Mouse (Mus musculus) adrenal gland, postnatal 36 days (tissue): ENCODE data around the gene Adarb1. TPM values are rescaled to one million over a fixed set of nuclear protein-coding genes. Genes with fewer than 3 reads are reported as not detected.
"Not testable (repeated sequence)": the region's sequence is repeated elsewhere in the genome, so short reads cannot be mapped to it uniquely, and the experiment has no call there.

Experiments
- DNase-seq, 2 experiments: peaks; one replicate each; pipeline ENCODE4 v3.0.0; 2021; ENCODE audit warnings: mixed read lengths in 1 of 2
- total RNA-seq, 2 experiments: library from RNA; stranded (reverse); gene quantifications; 2 replicates each; pipeline ENCODE4 v1.2.3; 2021

Gene Adarb1
- total RNA-seq, 2 experiments from 2014 or later: 10.8 to 68.2 TPM

DNA sequence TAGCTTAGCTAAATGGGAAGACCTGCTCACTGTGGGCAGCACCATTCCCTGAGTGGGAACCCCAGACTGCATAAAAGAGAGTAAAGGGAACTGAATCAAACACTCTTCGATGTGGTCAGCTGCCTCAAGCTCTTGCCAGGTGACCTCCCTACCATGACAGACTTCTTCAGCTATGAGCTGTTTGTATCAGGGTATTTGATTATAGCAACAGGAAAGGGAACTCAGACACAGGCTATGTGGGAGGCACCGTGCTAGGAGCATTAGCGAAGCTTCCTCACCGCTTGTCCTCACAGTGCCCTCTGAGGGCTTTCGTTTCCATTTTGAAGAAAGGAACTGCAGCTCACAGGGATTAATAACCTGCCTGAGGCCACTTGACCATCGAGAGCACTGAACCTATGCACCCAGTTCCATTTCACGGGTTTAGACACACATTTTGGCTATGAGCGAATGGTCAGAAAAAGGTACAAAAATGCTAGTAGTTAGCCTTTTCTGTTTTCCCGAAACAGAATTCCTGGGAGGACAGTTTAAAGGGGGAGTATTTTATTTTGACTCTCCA lies 103.3 kb downstream of the Adarb1 start:
- DNase-seq: no peak

DNA sequence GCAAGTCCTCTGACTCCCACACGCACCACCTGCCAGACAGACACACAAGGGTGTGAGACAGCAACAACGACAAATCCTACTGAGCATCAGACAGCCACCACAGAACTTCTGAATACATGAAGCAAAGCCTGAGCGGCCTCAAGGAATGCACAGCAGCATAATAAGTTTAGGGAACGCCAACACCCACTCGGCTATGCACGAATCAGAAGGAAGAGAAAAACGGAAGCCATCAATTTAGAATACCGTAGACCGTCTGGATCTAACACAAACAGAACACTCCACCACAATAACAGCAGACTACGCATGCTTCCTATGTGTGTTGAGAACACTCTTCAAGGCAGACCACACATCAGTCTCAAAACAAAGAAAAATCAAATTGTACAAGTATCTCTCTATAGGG lies 109.1 kb downstream of the Adarb1 start:
- DNase-seq: no peak

GRCm38 (mm10) chr10:77305766-77306165 lies 112.3 kb downstream of the Adarb1 start:
- DNase-seq: no peak

DNA sequence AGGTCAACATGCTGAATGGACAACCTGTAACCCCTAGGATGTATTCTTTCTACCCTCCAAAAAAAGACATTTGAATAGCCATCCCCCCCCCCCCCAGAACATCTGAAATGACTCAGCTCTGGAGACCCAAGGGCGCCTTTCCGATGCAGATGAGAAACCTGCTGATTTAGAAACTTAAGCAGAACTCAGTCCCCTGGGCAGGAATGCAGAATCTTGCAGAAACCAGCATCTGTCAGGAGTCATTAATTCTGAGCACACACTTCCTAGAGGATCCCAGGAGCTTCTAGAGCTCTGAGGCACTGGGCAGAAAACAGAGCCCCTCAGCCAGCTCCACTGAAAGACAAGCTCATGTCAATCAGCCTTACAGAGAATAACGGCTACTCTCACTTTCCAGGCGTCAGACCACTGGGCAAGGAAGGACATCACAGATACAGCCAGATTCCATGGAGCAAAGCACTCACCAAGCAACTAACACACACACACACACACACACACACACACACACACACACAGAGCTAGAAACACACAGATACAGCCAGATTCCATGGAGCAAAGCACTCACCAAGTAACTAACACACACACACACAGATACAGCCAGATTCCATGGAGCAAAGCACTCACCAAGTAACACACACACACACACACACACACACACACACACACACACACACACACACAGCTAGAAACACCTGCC lies 113.1 kb downstream of the Adarb1 start:
- DNase-seq: no peak

DNA sequence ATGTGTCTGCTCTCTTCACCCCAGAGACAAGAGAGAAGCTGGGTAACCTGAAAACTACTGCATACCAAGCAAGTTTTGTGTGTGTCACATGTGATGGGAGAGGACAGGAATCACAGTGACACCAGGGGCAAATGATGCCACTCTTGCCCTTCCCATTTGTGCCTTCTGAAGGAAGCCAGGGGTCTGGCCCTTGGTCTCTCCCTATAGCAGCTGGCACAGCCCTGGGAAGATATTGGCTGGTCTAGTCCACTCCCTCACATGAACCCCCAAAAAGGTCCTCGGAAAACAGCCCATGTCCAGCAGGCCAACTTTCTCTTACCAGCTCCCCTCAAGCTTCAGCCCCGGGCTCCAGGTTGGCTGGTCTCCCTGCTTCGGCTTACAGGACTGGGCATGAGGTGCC lies 113.7 kb downstream of the Adarb1 start:
- no peak for DNase-seq

DNA sequence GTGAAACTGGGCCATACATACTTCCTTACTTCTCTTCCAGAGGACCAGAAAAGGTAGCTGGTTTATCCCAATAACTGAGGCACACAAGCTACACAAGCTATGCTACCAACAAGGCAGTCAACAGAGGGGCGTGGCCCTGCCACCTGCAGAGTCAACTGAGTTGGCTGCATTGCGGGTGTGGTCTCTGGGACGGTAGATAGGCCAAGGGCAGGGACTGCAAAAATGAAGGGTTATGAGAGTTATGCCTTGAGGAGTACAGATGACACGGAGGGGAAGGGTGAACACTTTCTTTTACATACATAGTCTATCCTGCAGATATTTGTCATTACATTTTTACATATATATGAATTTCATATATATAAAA lies 117.2 kb downstream of the Adarb1 start:
- DNase-seq: no peak

GRCm38 (mm10) chr10:77300237-77300933 lies 117.7 kb downstream of the Adarb1 start:
- DNase-seq: no peak

GRCm38 (mm10) chr10:77299194-77299593 lies 118.9 kb downstream of the Adarb1 start:
- DNase-seq: no peak

GRCm38 (mm10) chr10:77298621-77299020 lies 119.4 kb downstream of the Adarb1 start:
- no peak for DNase-seq

DNA sequence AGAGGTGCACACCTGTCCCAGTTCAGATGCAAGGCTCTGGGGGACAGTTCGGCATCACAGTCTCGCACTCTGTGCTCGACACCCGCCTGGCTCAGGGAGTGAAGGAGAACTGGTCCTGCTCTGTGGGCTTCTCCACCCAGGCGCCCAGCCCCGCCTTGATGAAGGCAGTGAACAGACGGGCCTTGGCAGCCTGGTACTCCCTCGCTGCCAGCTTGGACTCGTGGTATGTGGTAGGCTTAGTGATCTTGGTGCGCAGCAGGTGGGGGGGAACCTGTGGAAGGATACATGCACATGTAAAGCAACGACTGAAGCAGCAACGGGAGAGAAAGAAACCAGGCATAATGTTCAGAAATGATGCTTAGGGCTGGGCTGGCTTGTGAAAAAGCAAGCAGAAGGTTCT lies 123.4 kb downstream of the Adarb1 start:
- DNase-seq: no peak

DNA sequence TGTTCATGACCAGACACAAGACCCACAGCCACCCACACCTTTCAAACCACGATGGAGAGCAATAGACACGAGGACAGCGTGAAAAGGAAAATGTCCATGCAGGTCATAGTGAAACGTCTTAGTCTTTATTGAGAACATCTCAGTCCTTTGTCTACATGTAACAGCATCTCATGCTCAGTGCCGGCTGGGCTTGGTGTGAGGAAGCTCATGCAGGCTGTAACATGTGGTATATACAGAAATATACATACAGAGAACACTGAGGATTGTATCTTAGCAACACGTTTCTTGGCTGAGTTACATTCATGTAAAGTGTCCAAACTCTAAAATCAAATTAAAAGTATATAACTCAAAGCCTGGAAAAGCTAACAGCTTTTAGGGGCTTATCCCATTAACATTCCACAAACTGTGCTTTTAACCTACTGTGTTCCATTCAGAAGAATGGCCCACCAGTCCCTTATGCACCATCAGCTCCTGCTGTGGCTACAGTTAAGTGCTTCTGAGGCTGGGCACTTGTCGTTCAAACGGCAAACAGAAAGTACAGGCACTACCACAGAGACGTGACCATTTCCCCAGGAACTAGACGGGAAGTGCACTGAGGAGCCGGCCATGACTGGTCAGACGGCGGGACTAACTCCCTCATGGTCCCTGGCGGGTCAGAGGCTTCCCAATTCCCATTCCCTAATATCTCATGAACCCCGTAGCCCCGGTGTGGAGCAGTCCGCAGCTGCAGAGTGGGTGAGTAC lies 127.3 kb downstream of the Adarb1 start:
- no peak for DNase-seq

DNA sequence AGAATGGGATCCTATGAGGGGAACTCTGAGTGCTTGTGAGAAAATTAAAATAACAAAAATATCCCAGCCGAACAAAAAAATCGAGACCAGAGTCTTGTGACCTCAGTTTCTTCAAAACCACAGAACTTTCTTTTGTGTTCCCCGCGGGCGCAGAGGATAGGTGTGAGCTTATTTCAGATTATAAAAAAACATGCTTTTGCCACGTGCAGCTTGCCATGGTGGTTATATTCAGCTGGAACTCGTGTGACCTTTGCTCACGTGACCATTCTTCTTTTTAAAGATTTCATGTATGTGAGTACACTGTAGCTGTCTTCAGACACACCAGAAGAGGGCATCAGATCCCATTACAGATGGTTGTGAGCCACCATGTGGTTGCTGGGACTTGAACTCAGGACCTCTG lies 128.5 kb downstream of the Adarb1 start:
- DNase-seq: no peak

DNA sequence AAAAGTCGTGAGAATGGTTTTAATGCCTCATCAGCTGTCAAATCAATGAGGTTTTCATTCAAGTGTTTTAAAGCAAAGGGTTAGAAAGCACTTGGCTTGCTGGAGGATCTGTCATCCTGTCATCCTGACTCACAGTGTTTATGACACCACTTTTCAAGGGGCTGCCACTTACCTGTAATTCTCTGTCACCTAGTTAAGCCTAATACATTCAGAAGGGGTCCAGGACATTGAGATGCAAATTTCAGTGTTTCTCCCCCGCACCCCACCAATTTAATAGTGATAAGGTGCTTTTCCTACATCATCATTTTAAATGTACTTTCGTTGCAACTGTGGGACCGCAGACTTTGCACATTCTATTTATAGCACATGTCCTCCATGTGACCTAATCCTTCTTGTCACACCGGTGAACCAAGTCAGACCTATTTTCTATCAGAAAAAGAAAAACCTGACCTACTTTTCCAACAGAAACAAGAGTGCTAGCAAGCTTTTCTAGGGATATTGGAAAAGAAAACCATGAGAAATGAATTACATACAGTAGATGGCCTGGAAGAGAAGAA lies 129.4 kb downstream of the Adarb1 start:
- no peak for DNase-seq

DNA sequence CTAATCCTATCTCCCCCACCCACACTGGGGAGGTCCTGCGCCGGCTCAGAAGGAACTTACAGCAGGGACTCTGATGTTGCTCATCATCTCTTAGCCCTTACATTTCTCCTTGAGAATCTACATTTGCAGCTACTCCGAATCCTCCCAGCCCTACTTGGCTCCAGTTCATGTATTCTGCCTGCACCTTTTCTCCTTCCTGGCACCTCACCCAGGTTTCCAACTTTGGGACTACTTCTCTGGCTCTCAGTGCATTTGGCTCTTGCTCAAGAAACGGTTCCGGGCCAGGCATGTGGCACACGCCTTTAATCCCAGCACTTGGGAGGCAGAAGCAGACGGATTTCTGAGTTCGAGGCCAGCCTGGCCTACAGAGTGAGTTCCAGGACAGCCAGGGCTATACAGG lies 130.4 kb downstream of the Adarb1 start:
- DNase-seq: no peak

DNA sequence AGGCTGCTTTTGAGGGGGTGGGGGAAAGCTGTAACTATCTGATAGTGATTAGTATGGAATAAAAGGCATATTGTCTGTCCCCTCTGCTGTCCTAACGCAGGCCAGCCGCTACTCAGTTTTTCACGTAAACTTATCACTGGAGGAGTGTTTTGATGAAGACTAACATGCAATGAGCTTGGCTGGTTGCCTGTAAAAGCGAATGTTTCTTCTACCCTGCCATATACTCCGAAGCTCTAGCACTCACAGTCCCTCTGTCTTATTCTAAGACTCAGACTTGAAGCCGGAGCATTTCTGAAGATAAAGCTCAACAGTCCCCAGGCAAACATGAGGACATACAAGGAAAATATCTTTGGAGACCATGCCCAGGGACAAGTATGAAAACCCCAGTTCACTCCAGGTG lies 133.2 kb downstream of the Adarb1 start:
- no peak for DNase-seq

DNA sequence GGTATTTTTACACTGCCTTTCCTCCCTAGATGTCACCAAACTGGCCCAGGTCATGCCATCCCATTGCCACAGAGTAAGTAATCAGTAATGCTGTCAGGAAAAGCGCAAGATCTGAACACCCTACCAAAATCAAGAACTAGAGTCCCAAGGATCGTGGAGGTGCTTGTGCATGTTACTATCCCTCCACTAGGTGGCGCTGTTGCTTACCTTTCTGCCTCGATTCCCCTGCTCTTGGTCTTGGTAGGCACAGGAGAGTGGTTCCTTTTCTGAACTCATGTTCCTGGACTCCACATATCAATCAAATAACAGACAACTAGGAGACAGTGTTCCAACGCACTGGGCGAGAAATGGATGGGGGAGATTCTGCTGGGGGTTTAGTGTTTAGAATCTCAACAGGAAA lies 135.2 kb downstream of the Adarb1 start:
- DNase-seq: peak; percentile 73 to 81

GRCm38 (mm10) chr10:77282085-77282484 lies 136.0 kb downstream of the Adarb1 start:
- DNase-seq: not testable (repeated sequence)

- DNase-seq: no peak
Observed at GRCm38 (mm10) chr10:77273798-77274197, 144.3 kb downstream of the Adarb1 start.

DNA sequence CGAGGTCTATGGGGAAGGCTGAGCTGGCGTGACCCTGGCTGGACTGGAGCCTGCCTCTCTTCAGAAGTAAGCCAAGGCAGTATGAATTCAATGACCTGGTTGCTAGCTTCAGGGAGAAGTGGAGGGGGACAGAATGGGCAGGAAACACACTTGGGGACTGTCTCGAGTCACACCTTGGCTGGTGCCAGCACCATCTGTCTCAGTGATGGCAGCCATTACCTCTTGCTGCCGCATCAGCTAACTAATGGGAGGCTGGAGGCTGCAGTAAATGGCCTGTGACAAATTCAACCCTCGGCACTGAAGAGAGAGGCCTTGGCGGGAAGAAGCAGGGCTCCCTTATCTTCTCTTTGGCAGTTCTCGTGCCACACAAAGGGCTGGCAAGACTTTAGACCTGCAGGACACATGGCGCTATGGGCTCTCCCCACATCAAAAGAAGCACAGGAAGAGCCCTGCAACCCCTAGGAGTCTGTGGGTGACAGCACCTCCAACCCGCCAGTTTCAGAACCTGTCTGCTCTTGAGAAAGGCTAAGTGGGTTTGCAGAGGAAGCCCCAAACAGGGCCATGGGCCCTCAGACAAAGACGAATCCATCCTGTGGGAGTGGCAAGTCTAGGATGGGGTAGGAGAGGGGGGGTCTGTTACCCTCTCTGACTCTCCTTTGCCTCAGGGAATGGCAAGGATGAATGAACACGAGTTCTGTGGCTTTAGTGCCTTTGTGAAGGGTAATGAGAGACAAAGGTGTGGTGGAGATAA lies 144.9 kb downstream of the Adarb1 start:
- DNase-seq: no peak

GRCm38 (mm10) chr10:77269129-77269528 lies 148.9 kb downstream of the Adarb1 start:
- no peak for DNase-seq

DNA sequence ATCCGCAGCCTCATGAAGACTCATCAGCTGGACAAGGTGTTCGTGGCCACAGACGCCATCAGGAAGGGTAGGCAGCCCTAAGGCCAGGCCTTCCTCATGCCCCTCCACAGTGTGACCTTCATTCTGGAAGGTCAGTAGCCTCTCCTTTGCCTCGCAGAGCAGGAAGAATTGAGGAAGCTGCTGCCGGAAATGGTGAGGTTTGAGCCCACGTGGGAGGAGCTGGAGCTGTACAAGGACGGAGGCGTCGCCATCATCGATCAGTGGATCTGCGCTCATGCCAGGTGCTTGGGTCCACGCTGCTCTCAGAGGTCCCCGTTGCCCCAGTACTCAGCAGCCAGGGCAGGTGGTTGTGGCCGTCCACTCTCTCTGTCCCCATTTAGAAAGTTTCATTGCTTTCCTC lies 151.0 kb downstream of the Adarb1 start:
- DNase-seq: no peak

DNA sequence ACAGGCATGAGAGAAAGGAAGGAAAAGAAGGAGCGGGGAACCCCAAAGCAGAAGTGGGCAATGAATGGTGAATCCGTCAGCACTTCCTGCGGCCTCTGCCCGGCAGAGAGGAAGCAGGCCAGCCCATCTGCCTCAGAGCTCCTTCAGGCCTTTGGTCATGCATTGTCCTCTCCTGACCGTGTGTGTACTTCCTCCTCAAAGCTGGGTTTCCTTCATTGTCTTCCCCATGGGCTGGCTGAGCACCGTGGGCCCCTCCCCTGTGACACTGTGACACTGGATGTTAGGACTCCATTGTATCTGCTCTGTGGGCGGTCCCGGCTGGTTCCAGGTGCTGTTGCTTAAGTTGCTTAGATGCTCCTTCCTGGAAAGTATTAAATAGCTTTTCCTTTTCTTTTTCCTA lies 151.8 kb downstream of the Adarb1 start:
- peak in 1 of 2 experiments; percentile 42 for DNase-seq
